Mouse (Mus musculus): ENCODE data around the gene B3gnt7. TPM values are rescaled to one million over a fixed set of nuclear protein-coding genes. Genes with fewer than 3 reads are reported as not detected.
A peak's percentile ranks its signal among the peaks of the same experiment; 100 is the strongest.

The B3gnt7 gene
- polyA plus RNA-seq, 1 experiment from 2014 or later = 5.5 TPM

DNA sequence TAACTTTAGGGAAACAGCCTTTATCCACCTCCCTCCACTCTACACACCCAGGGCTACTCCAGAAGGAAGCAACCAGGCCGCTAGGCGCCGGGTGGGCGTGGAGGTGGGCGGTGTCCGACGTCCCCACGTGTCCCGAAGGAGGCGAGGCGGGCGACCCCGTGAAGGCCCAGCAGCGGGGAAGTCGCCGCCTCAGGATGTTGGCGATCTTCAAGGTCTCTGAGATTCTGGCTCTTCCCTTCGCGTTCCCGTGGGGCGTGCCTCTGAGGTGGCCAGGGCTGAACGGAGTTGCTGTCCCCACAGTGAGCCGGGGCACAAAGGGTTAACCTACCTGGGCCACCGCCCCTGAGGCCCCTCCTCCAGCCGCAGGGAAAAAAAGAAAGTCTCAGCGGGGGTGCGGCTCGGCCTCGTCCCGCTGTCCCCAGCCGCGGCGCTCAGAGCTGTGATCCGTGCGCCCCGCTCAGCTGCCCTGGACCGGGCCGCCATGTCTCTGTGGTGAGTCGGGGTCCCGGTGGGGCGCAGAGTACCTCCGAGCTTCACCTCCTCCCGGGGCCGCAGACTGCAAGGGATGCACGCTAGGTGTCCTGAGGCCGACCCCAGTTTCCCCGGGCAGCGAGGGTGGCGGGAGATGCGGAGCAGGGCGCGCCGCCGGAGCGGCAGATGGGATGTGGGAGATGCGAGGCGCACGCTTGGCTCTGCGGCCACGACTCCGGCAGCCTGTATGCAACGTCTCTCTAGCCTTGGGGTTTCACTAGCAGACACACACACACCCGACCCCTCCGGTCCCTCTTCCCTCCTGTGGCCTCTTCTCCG, 636 bp downstream of the B3gnt7 start:
- peaks cover 23% of the 10 kb centered on the region for H3K27me3 ChIP-seq

DNA sequence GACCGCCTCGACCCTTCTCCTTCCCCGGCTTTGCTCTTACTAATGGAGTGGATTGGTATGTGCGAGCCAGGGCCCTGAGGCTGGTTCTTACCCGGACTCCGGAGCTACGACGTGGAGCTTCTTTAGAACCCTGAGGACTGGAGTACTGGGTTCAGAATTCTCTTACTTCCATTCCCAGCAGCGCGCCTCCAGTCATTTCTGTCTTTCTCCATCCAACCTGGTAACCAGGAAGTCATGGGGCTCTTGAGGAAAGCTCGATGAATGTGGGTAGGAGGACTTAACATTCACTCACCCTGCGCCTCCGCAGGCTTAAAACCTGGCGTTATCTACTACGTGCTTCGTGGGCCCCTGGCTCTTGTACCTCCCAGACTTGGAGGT, 1.2 kb downstream of the B3gnt7 start:
- Histone ChIP-seq H3K4me1 (peaks cover 16% of the 10 kb centered on the region), H3K27ac (replicated peaks) (no peak overlapping the region), H3K27me3 (peaks cover 23% of the 10 kb centered on the region), H3K4me2 (replicated peaks) (peak overlapping the region; percentile 95), H3K36me3 (no peaks in the 10 kb centered on the region), H3K9ac (peak overlapping the region; percentile 41; the same call in 1 of the 2 replicates), H3K9me3 (replicated peaks) (no peaks in the 10 kb centered on the region), H3K4me3 (replicated peaks) (peak overlapping the region; percentile 62)
- ATAC-seq (ENCODE audit: insufficient number of reproducible peaks, low FRiP score, low TSS enrichment, low read depth) = no peak
- 3% methylated on average over 16 of the region's 16 CpGs for WGBS

More for the DNA sequence above, 636 bp downstream of the B3gnt7 start:
- H3K9me3 ChIP-seq (replicated peaks) = no peaks in the 10 kb centered on the region
- peak; percentile 77 for ATAC-seq (ENCODE audit: insufficient number of reproducible peaks, low FRiP score, low TSS enrichment, low read depth)
- peak overlapping the region; percentile 62 for H3K4me3 ChIP-seq (replicated peaks)
- WGBS = under 1% methylated on average over 64 of the region's 65 CpGs
- no peak overlapping the region for H3K27ac ChIP-seq (replicated peaks)
- no peaks in the 10 kb centered on the region for H3K36me3 ChIP-seq
- H3K4me2 ChIP-seq (replicated peaks) = peak overlapping the region; percentile 95
- H3K4me1 ChIP-seq = peaks cover 16% of the 10 kb centered on the region
- H3K9ac ChIP-seq = peak overlapping the region; percentile 41

DNA sequence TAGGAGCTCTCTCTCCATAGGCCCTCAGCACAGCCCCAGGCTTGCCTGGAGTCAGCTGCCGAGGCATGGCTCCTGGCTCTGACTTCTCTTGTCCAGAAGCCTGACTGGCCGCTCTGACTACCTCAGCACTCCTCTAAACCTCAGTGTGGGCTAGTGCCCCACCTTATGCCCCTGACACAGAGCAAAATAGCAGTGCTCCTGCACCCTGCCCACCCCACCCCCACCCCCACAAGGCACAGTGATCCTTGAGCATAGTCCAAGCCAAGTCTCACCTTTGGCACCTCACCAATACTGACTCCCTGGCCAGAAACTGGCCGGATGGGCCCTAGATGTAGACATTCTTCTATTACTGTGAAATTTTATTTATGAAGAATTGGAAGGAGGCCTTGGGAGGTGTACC, 4.1 kb downstream of the B3gnt7 start:
- peaks cover 22% of the 10 kb centered on the region for H3K27me3 ChIP-seq
- ATAC-seq (ENCODE audit: insufficient number of reproducible peaks, low FRiP score, low TSS enrichment, low read depth) = no peak
- peaks cover 16% of the 10 kb centered on the region for H3K4me1 ChIP-seq
- WGBS = 89% methylated on average over 3 of the region's 3 CpGs
- no peaks in the 10 kb centered on the region for H3K36me3 ChIP-seq
- no peak overlapping the region for H3K4me3 ChIP-seq (replicated peaks)
- no peak overlapping the region for H3K27ac ChIP-seq (replicated peaks)
- no peak overlapping the region for H3K9ac ChIP-seq
- no peaks in the 10 kb centered on the region for H3K9me3 ChIP-seq (replicated peaks)
- H3K4me2 ChIP-seq (replicated peaks) = no peak overlapping the region

DNA sequence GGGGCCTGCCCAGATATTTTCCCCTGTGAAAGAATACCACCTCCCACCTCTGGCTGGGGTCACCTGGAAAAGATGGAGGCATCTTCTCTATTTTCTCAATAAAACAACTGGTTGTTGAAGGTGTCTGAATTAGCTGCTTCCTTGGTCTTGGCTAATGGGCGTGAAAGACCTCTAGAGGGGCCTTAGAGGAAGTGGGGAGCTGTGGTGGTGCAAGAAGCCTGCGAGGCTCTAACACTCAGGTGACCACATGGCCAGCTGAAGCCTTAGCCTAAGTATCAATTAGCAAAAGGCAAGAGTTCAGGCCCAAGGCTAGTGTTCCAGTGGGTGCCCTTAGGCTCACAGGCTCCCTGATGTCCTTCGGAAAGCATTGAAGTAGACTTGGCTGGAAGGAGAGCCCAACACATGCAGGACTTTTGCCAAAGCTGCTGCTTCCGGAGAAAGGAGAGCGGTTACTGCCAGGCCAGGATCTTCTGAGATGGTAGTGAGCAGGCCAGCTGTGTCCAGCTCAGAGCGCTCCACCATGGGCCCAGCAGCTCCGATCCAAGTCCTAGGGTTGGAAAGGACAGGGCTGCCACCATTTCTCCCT, 4.6 kb downstream of the B3gnt7 start:
- Histone ChIP-seq H3K4me3 (replicated peaks) (no peak overlapping the region), H3K4me2 (replicated peaks) (no peak overlapping the region), H3K27me3 (peaks cover 19% of the 10 kb centered on the region), H3K4me1 (peaks cover 16% of the 10 kb centered on the region), H3K9me3 (replicated peaks) (no peaks in the 10 kb centered on the region), H3K9ac (no peak overlapping the region), H3K27ac (replicated peaks) (no peak overlapping the region), H3K36me3 (no peaks in the 10 kb centered on the region)
- 87% methylated on average over 7 of the region's 7 CpGs for WGBS
- ATAC-seq (ENCODE audit: insufficient number of reproducible peaks, low FRiP score, low TSS enrichment, low read depth) = no peak

DNA sequence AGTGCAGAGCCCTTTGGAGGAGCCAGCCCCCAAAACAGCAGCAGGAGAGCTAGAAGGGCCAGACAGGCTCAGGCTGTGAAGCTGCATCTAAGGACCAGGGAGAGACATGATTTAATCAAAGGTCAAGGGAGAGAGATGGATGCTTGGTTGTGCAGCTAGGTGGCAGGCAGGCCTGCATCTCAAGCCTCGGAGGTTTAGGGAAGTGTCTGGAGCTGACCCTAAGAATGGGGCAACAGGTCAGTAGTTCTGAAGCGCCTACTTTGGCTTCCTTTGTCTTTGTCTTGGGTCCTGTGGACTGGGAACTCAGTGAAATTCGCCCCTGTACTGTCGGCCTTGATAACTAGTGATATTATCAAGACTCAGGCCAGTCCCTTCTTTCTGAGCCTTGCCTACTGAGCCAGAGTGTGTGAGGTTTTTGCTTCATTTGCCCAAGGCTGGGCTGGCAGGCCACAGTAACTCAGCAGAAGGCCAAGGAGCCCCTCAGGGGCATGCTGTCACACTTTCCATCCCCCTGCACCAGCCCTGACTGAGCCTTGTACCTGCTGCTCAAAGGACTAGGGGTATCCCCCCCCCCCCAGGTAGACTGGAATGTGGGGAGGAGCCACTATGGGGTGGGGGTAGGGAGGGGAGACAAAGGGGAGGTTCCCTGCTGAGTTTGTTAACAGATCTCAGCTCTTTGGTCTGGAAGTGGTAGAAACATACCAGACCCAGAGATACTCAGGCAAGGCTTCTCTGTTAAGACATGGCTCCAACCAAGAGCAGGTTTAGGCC, 5.4 kb downstream of the B3gnt7 start:
- ATAC-seq (ENCODE audit: insufficient number of reproducible peaks, low FRiP score, low TSS enrichment, low read depth) = no peak

DNA sequence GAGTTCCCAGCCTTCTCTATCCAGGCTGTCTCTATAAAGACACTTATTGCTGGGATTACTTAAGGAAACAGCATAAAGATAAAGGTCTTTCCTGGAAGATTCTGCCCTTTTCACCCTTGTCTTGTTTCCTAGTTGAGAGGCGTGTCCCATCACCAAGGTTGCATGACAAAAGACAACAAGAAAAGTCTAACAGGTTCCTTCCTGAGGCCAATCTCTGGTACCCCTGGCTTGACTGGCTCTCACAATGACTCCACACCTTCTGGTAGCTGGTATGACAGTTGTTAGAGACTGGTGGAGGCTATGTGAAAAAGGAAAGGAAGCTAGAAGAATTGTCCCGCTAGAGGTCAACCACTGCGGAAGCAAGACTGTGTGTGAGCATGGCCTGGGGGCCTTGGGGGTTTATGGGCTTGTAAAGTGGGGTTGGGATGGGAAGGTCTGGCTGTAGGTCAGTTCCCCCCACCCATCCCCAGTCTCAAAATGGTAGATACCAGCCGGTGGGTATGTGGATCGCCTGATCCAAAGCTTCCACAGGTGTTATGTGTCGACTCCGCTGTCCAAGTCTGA, 6.7 kb downstream of the B3gnt7 start:
- WGBS = 87% methylated on average over 7 of the region's 7 CpGs
- H3K27me3 ChIP-seq = peaks cover 9% of the 10 kb centered on the region
- no peak for ATAC-seq (ENCODE audit: insufficient number of reproducible peaks, low FRiP score, low TSS enrichment, low read depth)
- H3K9me3 ChIP-seq (replicated peaks) = no peaks in the 10 kb centered on the region
- no peaks in the 10 kb centered on the region for H3K36me3 ChIP-seq
- no peak overlapping the region for H3K4me3 ChIP-seq (replicated peaks)
- no peaks in the 10 kb centered on the region for H3K4me1 ChIP-seq
- no peak overlapping the region for H3K27ac ChIP-seq (replicated peaks)
- H3K9ac ChIP-seq = no peak overlapping the region
- H3K4me2 ChIP-seq (replicated peaks) = no peak overlapping the region

More for the DNA sequence above, 5.4 kb downstream of the B3gnt7 start:
- H3K9ac ChIP-seq = no peak overlapping the region
- peaks cover 19% of the 10 kb centered on the region for H3K27me3 ChIP-seq
- no peak overlapping the region for H3K27ac ChIP-seq (replicated peaks)
- H3K36me3 ChIP-seq = no peaks in the 10 kb centered on the region
- WGBS = 36% methylated on average over 4 of the region's 4 CpGs
- no peak overlapping the region for H3K4me2 ChIP-seq (replicated peaks)
- peaks cover 8% of the 10 kb centered on the region for H3K4me1 ChIP-seq
- H3K9me3 ChIP-seq (replicated peaks) = no peaks in the 10 kb centered on the region
- no peak overlapping the region for H3K4me3 ChIP-seq (replicated peaks)

DNA sequence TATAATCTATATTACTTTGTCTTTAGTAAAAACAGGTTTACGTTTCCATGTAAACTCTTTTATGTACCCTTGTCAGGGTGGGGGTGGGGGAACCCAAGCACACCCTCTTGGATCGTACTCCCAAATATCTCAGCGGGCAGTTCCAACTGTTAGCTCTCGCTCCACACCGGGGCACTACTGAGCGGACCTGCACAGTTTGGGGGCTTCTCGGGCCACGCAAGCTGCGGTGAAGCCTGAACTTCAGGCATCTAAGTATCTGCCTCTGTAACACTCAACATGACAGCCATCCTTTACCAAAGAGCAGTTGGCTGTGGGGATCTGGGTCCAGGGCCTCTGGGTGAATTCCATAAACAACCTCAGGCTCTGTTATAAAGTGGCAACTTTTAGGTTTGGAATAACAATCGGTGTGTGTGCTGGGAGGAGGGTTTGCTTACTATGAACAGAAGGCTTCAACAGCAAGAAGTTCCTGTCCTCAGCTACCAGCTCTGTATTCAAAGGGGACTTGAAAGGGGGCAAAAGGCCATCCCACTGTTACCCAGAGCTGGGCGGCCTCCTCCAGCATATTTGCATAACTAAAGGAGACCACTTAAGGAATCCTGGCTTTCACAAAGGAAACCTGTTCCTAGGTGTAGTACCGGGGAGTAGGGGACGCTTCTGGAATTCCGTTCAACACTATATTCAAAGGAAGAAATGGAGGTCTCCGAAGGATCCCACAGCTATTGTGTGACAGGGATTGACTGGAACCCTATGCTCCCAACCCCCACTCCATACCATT, 8.1 kb downstream of the B3gnt7 start:
- ATAC-seq (ENCODE audit: insufficient number of reproducible peaks, low FRiP score, low TSS enrichment, low read depth) = no peak
- Histone ChIP-seq H3K4me1 (no peaks in the 10 kb centered on the region), H3K4me3 (replicated peaks) (no peak overlapping the region), H3K4me2 (replicated peaks) (no peak overlapping the region), H3K27me3 (no peaks in the 10 kb centered on the region), H3K36me3 (no peaks in the 10 kb centered on the region), H3K27ac (replicated peaks) (no peak overlapping the region), H3K9me3 (replicated peaks) (no peaks in the 10 kb centered on the region), H3K9ac (no peak overlapping the region)
- 30% methylated on average over 15 of the region's 15 CpGs for WGBS

DNA sequence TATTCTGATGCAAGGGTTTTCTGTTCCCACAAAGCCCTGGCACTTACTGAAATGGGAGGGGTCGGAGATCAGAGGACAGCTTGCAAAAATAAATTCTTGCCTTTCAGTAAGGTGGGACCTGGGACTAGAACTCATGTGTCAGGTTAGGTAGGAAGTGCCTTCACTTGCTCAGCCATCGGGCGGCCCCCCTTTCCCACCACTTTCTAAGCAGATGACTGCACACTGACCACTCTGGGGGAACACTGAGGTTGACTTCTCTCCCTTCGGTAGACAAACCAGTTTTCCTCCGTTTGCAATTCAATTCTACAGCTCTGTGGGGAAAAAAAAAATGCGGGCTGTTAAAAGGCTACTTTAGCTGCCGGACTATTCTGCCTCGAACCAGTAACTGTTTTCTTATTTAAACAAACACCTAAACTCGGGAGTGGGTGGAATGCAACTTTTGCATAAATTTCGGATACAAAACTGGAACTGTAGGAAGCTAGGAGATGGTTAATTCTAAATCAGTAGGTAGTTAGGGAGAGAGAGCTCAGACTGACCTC, 8.9 kb downstream of the B3gnt7 start:
- H3K4me3 ChIP-seq (replicated peaks) = no peak overlapping the region
- H3K36me3 ChIP-seq = no peaks in the 10 kb centered on the region
- H3K4me1 ChIP-seq = no peaks in the 10 kb centered on the region
- no peaks in the 10 kb centered on the region for H3K9me3 ChIP-seq (replicated peaks)
- no peak overlapping the region for H3K27ac ChIP-seq (replicated peaks)
- 31% methylated on average over 10 of the region's 10 CpGs for WGBS
- no peak for ATAC-seq (ENCODE audit: insufficient number of reproducible peaks, low FRiP score, low TSS enrichment, low read depth)
- H3K27me3 ChIP-seq = no peaks in the 10 kb centered on the region
- no peak overlapping the region for H3K4me2 ChIP-seq (replicated peaks)
- H3K9ac ChIP-seq = no peak overlapping the region

DNA sequence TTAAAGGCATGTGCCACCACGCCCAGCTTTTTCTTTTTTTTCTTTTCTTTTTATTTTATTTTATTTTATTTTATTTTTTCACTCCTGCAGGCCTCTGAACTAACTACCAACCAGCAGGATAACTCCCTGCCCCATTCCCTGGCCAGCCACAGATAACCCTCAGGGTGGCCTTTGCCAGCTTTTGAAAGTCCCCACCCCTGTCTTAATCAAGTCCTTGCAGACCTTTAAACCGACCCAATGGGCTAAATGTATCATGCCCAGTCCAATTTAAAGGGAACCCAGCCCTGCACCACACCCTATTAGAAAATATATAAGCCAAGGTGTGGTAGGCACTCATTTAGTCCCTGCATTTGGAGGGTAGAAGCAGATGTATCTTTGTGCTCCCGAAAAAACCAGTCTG, 9.6 kb downstream of the B3gnt7 start:
- ATAC-seq (ENCODE audit: insufficient number of reproducible peaks, low FRiP score, low TSS enrichment, low read depth) = no peak
- no peak overlapping the region for H3K4me3 ChIP-seq (replicated peaks)
- no peak overlapping the region for H3K27ac ChIP-seq (replicated peaks)
- no peaks in the 10 kb centered on the region for H3K27me3 ChIP-seq
- H3K9me3 ChIP-seq (replicated peaks) = no peaks in the 10 kb centered on the region
- H3K4me1 ChIP-seq = no peaks in the 10 kb centered on the region
- H3K4me2 ChIP-seq (replicated peaks) = no peak overlapping the region
- H3K9ac ChIP-seq = no peak overlapping the region
- 67% methylated on average over 3 of the region's 3 CpGs for WGBS
- H3K36me3 ChIP-seq = no peaks in the 10 kb centered on the region

DNA sequence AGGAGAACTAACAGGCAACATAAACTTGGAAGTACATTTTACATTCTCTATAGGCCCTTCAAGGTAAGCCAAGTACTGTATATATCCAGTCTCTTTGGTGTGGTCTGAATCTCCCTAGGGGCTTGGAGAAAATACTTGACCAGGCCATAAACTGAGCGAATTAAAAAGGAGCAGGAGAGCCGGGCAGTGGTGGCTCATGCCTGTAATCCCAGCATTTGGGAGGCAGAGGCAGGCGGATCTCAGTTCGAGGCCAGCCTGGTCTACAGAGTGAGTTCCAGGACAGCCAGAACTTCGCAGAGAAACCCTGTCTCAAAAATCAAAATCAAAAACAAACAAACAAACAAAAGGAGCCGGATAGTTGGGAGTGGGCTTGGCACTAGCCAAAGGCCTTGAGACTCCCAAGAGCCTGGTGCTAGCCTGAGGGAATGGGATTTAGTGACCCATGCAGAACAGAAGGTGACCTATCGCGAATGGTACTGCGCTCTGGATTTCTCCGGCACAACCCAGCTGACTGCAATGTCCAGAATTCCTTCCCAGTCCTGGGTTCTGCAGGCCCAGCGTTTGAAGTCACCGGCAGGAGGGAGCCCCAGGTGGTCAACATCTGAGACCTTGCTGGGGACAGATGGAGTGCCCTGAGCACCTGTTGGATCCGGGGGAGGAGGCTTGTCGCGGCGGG, 10.6 kb downstream of the B3gnt7 start:
- ATAC-seq (ENCODE audit: insufficient number of reproducible peaks, low FRiP score, low TSS enrichment, low read depth) = no peak
- Histone ChIP-seq H3K4me3 (replicated peaks) (no peak overlapping the region), H3K4me2 (replicated peaks) (no peak overlapping the region), H3K27me3 (no peaks in the 10 kb centered on the region), H3K36me3 (no peaks in the 10 kb centered on the region), H3K27ac (replicated peaks) (no peak overlapping the region), H3K9ac (no peak overlapping the region), H3K4me1 (no peaks in the 10 kb centered on the region), H3K9me3 (replicated peaks) (no peaks in the 10 kb centered on the region)
- WGBS = 46% methylated on average over 16 of the region's 16 CpGs

Data from embryonic facial prominence, embryonic 15.5 days (tissue).